Mouse (Mus musculus): ENCODE data around the gene Tnfaip8l1.

GRCm38 (mm10) chr17:56173401-56174046 lies 11.2 kb downstream of the Tnfaip8l1 start:
- TF ChIP-seq CTCF (IDR thresholded peaks at IDR 0.05; ENCODE audit: borderline replicate concordance, insufficient read depth, low read length): no peak
- TF ChIP-seq POLR2A (IDR thresholded peaks at IDR 0.05; ENCODE audit: low read depth, low read length): 0 out of 2 replicates have a peak, but pooled peaks have one; percentile 22

Data from embryonic fibroblast, embryonic 13.5 days (primary cell).